Mouse (Mus musculus): ENCODE results near the gene Vmn1r195. TPM values are rescaled to one million over a fixed set of nuclear protein-coding genes. Genes with fewer than 3 reads are reported as not detected.

The Vmn1r195 gene
- polyA plus RNA-seq, 1 experiment from 2014 or later = not detected

Other genes with a start within 250 kb of the Vmn1r195 start
- 5.2 and 5.4 TPM in 2 replicates for gene Hist1h2ah, start 235.0 kb upstream of the Vmn1r195 start, polyA plus RNA-seq (2015; fragmentation: Nextera tagmentation; extraction: Ambion mirVana)
- gene Hist1h2bk, start 234.7 kb upstream of the Vmn1r195 start, polyA plus RNA-seq (2015; fragmentation: Nextera tagmentation; extraction: Ambion mirVana) = 9.5 and 15.3 TPM in 2 replicates
- 26.0 and 31.3 TPM in 2 replicates for gene Hist1h4i, start 229.2 kb upstream of the Vmn1r195 start, polyA plus RNA-seq (2015; fragmentation: Nextera tagmentation; extraction: Ambion mirVana)
- 78.1 and 82.3 TPM in 2 replicates for gene Hist1h2ag, start 227.6 kb upstream of the Vmn1r195 start, polyA plus RNA-seq (2015; fragmentation: Nextera tagmentation; extraction: Ambion mirVana)
- gene Hist1h2bj, start 227.3 kb upstream of the Vmn1r195 start, polyA plus RNA-seq (2015; fragmentation: Nextera tagmentation; extraction: Ambion mirVana) = 12.2 and 14.3 TPM in 2 replicates
- not detected in 2 replicates for gene Vmn1r188, start 186.1 kb upstream of the Vmn1r195 start, polyA plus RNA-seq (2015; fragmentation: Nextera tagmentation; extraction: Ambion mirVana)
- gene Vmn1r189, start 164.7 kb upstream of the Vmn1r195 start, polyA plus RNA-seq (2015; fragmentation: Nextera tagmentation; extraction: Ambion mirVana) = not detected in 2 replicates
- not detected in 2 replicates for gene Vmn1r191, start 86.6 kb upstream of the Vmn1r195 start, polyA plus RNA-seq (2015; fragmentation: Nextera tagmentation; extraction: Ambion mirVana)
- gene Vmn1r192, start 79.4 kb upstream of the Vmn1r195 start, polyA plus RNA-seq (2015; fragmentation: Nextera tagmentation; extraction: Ambion mirVana) = not detected in 2 replicates
- gene Vmn1r193, start 47.4 kb upstream of the Vmn1r195 start, polyA plus RNA-seq (2015; fragmentation: Nextera tagmentation; extraction: Ambion mirVana) = not detected in 2 replicates
- gene Vmn1r194, start 26.3 kb upstream of the Vmn1r195 start, polyA plus RNA-seq (2015; fragmentation: Nextera tagmentation; extraction: Ambion mirVana) = not detected in 2 replicates
- not detected in 2 replicates for gene Vmn1r196, start 19.4 kb downstream of the Vmn1r195 start, polyA plus RNA-seq (2015; fragmentation: Nextera tagmentation; extraction: Ambion mirVana)
- not detected in 2 replicates for gene Vmn1r197, start 54.1 kb downstream of the Vmn1r195 start, polyA plus RNA-seq (2015; fragmentation: Nextera tagmentation; extraction: Ambion mirVana)
- not detected in 2 replicates for gene Vmn1r198, start 79.8 kb downstream of the Vmn1r195 start, polyA plus RNA-seq (2015; fragmentation: Nextera tagmentation; extraction: Ambion mirVana)
- not detected in 2 replicates for gene Vmn1r199, start 109.3 kb downstream of the Vmn1r195 start, polyA plus RNA-seq (2015; fragmentation: Nextera tagmentation; extraction: Ambion mirVana)
- not detected in 2 replicates for gene Vmn1r200, start 119.9 kb downstream of the Vmn1r195 start, polyA plus RNA-seq (2015; fragmentation: Nextera tagmentation; extraction: Ambion mirVana)
- not detected in 2 replicates for gene Vmn1r201, start 201.4 kb downstream of the Vmn1r195 start, polyA plus RNA-seq (2015; fragmentation: Nextera tagmentation; extraction: Ambion mirVana)
- not detected in 2 replicates for gene Vmn1r202, start 234.9 kb downstream of the Vmn1r195 start, polyA plus RNA-seq (2015; fragmentation: Nextera tagmentation; extraction: Ambion mirVana)
- gene Vmn1r203, start 247.6 kb downstream of the Vmn1r195 start, polyA plus RNA-seq (2015; fragmentation: Nextera tagmentation; extraction: Ambion mirVana) = not detected in 2 replicates

Measured in embryonic facial prominence, embryonic 13.5 days (tissue).